Mouse (Mus musculus) neural tube, embryonic 11.5 days (tissue): ENCODE measurements at regions not wholly inside any gene's neighbourhood (a gene's known extent, or its start where the extent isn't known, plus 50 kb on each side); places are given as distances from the start of the nearest gene placed in this dataset.

ENCODE experiments used
- ATAC-seq: fragments of 200-750 bp; cut with Nextera tagmentation; 2 replicates; pipeline ENCODE4 v1.8.0; 2017; ENCODE audit warnings: moderate number of reproducible peaks, mild to moderate bottlenecking, moderate TSS enrichment, moderate library complexity; ENCODE audit not compliant: insufficient read depth, low FRiP score, low TSS enrichment
- DNase-seq: peaks from one replicate; pipeline ENCODE4 v3.0.0-alpha.2; 2015; ENCODE audit warnings: low spot score
- H3K27ac ChIP-seq: fragments of 300-500 bp; sonication (generic); 2 replicates; pipeline ENCODE4 v1.5.1; 2014; ENCODE audit warnings: low read depth, mild to moderate bottlenecking, low read length
- H3K27me3 ChIP-seq: fragments of 300-500 bp; sonication (generic); 2 replicates; pipeline ENCODE4 v1.6.1; 2014; ENCODE audit warnings: mild to moderate bottlenecking, low read length, mixed read lengths; ENCODE audit not compliant: control insufficient read depth, insufficient read depth
- H3K36me3 ChIP-seq: fragments of 300-500 bp; sonication (generic); 2 replicates; pipeline ENCODE4 v1.6.1; 2014; ENCODE audit warnings: mild to moderate bottlenecking, low read length, moderate library complexity, mixed read lengths; ENCODE audit not compliant: control insufficient read depth, insufficient read depth
- H3K4me1 ChIP-seq: fragments of 300-500 bp; sonication (generic); 2 replicates; pipeline ENCODE4 v1.6.1; 2014; ENCODE audit warnings: low read length, mixed read lengths; ENCODE audit not compliant: control insufficient read depth, insufficient read depth
- H3K4me2 ChIP-seq: fragments of 300-500 bp; sonication (generic); 2 replicates; pipeline ENCODE4 v1.6.1; 2014; ENCODE audit warnings: low read depth, mild to moderate bottlenecking, moderate library complexity
- H3K4me3 ChIP-seq: fragments of 300-500 bp; sonication (generic); 2 replicates; pipeline ENCODE4 v1.5.1; 2014; ENCODE audit warnings: low read depth, low read length
- H3K9ac ChIP-seq: fragments of 300-500 bp; sonication (generic); 2 replicates; pipeline ENCODE4 v1.6.1; 2014; ENCODE audit warnings: mild to moderate bottlenecking, low read length
- H3K9me3 ChIP-seq: fragments of 300-500 bp; sonication (generic); 2 replicates; pipeline ENCODE4 v1.6.1; 2016; ENCODE audit warnings: low read length; ENCODE audit not compliant: control insufficient read depth
- WGBS: fragments of 180-500 bp; shearing (Covaris S2); extraction: QIAGEN DNeasy Blood & Tissue Kit; methylation state at CpG from one replicate; pipeline ENCODE4 v1.1.7; 2014; 5-methylcytosine and 5-hydroxymethylcytosine counted together

DNA sequence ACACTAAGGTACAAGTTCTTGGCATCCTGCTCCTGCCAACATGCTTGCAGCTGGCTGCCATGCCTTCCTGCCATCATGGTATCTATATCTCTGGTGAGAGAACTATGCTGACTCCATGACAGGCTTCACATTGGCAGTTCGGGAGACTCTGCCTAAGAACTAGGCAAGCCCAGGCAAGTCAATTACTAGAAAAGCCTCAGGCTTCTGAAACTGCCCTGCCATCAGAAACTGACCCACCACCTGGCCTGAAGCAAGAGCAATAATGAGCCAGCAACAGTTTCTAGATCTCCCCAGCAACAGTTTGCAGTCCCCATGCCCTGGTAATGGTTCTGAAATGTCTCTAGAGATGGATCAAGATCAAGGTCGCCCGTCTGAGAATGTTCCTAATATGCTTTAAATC, 280.8 kb downstream of the Rnf152 start:
- Histone ChIP-seq H3K27ac (no peak overlapping the region), H3K36me3 (no peaks in the 10 kb centered on the region), H3K9me3 (no peaks in the 10 kb centered on the region), H3K27me3 (no peaks in the 10 kb centered on the region), H3K4me1 (no peaks in the 10 kb centered on the region), H3K4me3 (no peak overlapping the region), H3K9ac (no peak overlapping the region), H3K4me2 (no peak overlapping the region)
- DNase-seq: no peak
- 88% methylated on average over 3 of the region's 3 CpGs for WGBS
- no peak for ATAC-seq

GRCm38 (mm10) chr1:105074326-105074725, 282.2 kb downstream of the Rnf152 start:
- 70% methylated on average over 1 of the region's 1 CpGs for WGBS
- Histone ChIP-seq H3K4me1 (no peaks in the 10 kb centered on the region), H3K27ac (no peak overlapping the region), H3K27me3 (no peaks in the 10 kb centered on the region), H3K9ac (no peak overlapping the region), H3K4me2 (no peak overlapping the region), H3K36me3 (no peaks in the 10 kb centered on the region), H3K9me3 (no peaks in the 10 kb centered on the region), H3K4me3 (no peak overlapping the region)
- no peak for ATAC-seq
- DNase-seq: no peak

- no peak overlapping the region for H3K27ac ChIP-seq
- WGBS: 50% methylated on average over 3 of the region's 3 CpGs
- no peaks in the 10 kb centered on the region for H3K9me3 ChIP-seq
- H3K4me3 ChIP-seq: no peak overlapping the region
- no peaks in the 10 kb centered on the region for H3K27me3 ChIP-seq
- ATAC-seq: no peak
- no peaks in the 10 kb centered on the region for H3K4me1 ChIP-seq
- no peak for DNase-seq
- H3K4me2 ChIP-seq: no peak overlapping the region
- no peaks in the 10 kb centered on the region for H3K36me3 ChIP-seq
- no peak overlapping the region for H3K9ac ChIP-seq
Observed at GRCm38 (mm10) chr1:105070661-105071455, 285.7 kb downstream of the Rnf152 start.

GRCm38 (mm10) chr1:105067902-105068301, 288.6 kb downstream of the Rnf152 start:
- Histone ChIP-seq H3K27me3 (no peaks in the 10 kb centered on the region), H3K4me3 (no peak overlapping the region), H3K36me3 (no peaks in the 10 kb centered on the region), H3K4me1 (no peaks in the 10 kb centered on the region), H3K27ac (no peak overlapping the region), H3K4me2 (no peak overlapping the region), H3K9ac (no peak overlapping the region), H3K9me3 (no peaks in the 10 kb centered on the region)
- WGBS: 58% methylated on average over 4 of the region's 4 CpGs
- ATAC-seq: no peak
- no peak for DNase-seq

GRCm38 (mm10) chr1:105067049-105067795, 289.3 kb downstream of the Rnf152 start:
- Histone ChIP-seq H3K36me3 (no peaks in the 10 kb centered on the region), H3K9ac (no peak overlapping the region), H3K27ac (no peak overlapping the region), H3K4me1 (no peaks in the 10 kb centered on the region), H3K4me3 (no peak overlapping the region), H3K27me3 (no peaks in the 10 kb centered on the region), H3K4me2 (no peak overlapping the region), H3K9me3 (no peaks in the 10 kb centered on the region)
- no peak for DNase-seq
- 82% methylated on average over 4 of the region's 4 CpGs for WGBS
- no peak for ATAC-seq

GRCm38 (mm10) chr1:105050584-105051363, 282.4 kb downstream of the Cdh20 start:
- DNase-seq (no peak), ATAC-seq (no peak)
- H3K36me3 ChIP-seq: no peaks in the 10 kb centered on the region
- no peak overlapping the region for H3K4me3 ChIP-seq
- H3K4me1 ChIP-seq: no peaks in the 10 kb centered on the region
- WGBS: 83% methylated on average over 10 of the region's 10 CpGs
- no peaks in the 10 kb centered on the region for H3K9me3 ChIP-seq
- no peak overlapping the region for H3K9ac ChIP-seq
- no peak overlapping the region for H3K4me2 ChIP-seq
- no peaks in the 10 kb centered on the region for H3K27me3 ChIP-seq
- no peak overlapping the region for H3K27ac ChIP-seq
